Mouse (Mus musculus) cerebellum, postnatal 4 days (tissue): ENCODE results near the gene Fam117b.

ENCODE experiments used
- DNase-seq, 2 experiments: peaks; one replicate each; pipeline ENCODE4 v3.0.0; 2022; ENCODE audit warnings: low spot score in 2 of 2, mixed read lengths in 1 of 2

Fam117b gene

DNA sequence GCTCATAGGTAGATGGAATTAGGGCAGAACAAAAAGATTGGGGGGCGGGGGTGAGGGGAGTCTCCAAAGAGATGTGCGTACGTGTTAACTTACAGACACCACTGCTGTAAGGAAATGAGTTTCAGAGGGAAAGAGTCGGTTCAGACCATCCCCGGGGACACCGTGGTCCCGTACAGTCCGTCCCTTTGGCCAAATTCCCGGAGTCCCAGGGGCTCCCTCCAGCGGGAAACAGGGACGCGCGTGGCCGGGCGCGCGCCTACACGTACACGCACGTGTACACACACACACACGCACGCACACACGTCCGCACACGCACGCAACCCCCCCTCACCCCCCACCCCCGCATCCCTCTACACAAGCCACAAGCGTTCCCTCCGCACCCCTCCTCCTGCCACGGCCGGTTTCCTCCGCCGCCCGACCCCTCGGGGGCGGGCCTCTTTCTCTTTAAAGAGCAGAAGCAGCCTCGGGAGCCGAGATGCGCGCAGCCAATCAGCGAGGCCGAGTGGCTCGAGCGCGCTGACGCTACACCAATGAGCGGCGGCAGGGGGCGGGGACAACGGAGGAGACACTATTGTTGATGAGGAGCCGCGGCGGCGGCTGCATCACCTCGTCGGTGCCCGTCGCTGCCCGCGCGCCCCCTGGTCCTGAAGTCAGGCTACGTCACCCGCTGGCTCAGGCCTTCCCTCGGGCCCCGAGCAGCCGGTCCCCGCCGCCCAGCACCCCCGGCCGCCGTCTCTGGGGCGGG is at the start of gene Fam117b:
Fam117b (plus strand) TSS at position 594 of the 745 bp plus-strand sequence.
- DNase-seq, result peak; percentile 97 to 99

DNA sequence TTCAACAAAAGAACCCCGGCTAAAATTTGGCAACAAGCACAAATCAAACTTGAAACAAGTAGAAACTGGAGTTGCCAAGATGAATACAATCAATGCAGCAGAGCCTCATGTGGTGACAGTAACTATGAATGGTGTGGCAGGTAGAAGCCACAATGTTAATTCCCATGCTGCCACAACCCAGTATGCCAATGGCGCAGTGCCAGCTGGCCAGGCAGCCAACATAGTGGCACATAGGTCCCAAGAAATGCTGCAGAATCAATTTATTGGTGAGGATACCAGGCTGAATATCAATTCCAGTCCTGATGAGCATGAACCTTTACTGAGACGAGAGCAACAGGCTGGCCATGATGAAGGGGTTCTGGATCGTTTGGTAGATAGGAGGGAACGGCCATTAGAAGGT is 44.8 kb upstream of the Fam117b start:
- DNase-seq, result no peak

DNA sequence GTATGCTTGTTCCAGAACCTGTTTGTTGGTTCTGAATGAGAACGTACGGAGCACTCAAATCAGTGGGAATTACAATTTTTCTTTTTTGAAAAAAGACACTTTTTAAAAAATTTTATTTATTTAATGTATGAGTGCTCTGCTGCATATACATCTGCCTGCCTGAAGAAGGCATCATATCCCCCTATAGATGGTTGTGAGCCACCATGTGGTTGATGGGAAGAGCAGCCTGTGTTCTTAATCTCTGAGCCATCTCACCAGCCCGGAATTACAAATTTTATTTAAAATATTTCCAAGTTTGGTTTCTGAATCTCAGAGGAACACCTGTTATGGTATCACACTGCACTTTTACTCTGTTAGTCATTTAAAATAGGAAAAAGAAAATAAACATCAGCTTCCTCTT is 38.8 kb upstream of the Fam117b start:
- no peak for DNase-seq

DNA sequence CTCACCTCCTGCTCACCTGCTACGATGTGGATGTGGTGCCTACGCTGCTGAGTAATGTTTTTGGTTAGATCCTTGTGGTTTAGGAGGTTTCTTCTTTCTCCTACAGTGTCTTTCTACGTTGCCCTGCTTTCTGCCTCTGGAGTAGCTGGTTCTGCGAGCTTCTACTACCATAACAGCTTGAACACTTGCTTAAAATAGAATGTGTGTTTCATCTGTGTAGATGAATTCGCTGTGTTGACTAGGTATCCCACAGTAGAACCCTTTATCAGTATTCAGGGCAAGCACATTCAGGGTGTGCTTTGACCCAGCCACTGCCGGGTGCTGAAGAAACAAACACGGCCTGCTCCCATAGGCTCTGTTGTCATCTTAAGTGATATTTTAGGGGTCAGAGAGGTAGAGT is 34.7 kb upstream of the Fam117b start:
- no peak for DNase-seq

DNA sequence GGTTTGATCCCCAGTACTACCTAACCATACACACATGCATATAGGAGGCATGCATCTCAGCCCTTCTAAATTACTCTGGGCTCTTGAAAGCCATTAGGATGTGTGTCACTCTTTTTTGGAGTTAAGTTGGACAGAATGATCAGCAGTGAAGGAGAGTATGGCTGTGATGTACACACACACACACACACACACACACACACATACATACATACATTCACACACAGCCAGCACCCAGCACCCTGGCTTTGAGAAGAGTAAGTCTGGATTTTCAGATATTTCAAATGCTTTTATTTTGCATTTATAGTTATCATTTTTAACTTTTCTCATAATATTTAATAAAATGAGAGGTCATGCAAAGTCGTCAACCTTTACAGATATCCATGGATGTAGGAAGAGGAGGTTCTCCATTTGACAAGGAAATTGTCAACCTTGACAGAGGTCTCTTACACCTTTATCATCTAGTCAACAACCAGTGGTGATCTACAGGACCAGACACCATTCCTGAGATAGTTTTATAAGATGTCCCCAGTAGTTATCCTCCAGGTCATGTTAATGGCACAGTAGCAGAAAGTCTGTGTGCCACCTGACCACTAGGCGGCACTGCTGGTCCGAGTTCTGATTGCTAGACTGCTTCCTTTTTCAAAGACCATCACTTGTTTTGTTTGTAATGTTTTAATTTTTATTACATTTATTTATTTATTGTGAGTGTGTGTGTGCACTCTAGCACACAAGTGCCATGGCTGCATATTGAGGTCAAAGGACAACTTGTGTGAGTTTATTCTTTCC is 29.3 kb upstream of the Fam117b start:
- DNase-seq, result peak; percentile 64 to 79

DNA sequence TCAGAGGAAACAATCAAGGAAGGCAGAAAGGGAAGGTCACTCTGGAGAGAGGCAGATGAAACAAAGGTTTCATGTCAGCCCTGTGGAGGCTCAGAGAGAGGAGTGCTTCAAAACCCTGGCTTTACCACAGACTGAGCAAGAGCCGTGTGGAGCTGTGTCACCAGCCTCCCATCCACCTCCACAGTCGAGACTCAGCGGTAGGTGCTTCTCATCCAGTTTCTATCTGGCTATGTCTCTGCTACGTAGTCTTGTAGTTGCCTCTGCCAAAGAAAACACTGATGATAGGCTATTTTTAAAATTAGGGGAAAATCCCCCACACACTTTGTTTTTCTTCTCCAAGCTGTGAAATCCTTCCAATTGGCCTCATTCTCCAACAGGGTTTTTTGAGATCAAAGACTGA is 25.9 kb upstream of the Fam117b start:
- no peak for DNase-seq

DNA sequence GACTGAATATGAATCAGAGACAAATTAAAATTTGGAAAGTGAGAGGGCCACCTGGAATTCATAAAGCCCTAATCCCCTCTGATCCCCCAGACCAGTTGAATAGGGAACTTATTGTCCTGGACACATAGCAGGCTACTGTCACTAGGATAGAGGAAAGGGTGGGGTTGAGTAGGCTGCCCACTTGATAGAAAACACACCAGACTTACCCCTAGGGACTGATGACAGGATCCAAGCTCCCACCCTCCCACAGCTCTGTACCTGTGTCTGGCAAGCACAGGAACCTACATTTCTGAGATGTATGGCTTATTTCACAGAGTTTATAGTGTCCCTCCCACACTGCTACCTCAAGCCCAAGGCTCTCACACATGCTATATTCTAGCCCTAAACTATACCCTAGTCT is 24.8 kb upstream of the Fam117b start:
- DNase-seq, result no peak

DNA sequence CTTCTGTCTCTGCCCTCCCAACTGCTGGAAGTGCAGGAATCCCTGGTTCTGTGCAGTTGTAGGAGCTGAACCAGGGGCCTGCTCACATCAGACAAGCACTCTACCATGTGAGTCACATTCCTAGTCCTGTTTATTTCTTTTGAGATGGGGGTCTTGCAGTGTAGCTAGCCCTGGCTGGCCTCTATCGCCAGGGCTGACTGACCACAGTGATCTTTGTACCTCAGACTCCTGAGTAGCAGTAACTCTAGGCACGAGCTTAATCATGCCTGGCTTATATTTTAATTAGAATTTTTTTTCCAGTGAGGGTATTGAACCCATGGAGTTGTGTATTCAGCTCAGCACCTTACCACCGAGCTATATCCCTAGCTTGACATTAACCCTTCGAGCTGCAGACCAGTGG is 21.6 kb upstream of the Fam117b start:
- no peak for DNase-seq

DNA sequence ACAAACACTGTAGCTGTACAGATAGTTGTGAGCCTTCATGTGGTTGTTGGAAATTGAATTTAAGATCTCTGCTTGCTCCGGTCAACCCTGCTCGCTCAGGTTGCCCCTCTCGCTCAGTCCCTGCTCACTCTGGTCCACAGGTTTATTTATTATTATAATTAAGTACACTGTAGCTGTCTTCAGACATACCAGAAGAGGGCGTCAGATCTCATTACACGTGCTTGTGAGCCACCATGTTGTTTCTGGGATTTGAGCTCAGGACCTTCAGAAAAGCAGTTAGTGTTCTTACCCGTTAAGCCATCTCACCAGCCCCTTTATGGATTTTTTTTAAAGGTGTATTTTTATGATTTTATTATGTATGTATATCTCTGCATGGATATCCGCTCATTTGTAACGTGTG is 20.0 kb upstream of the Fam117b start:
- DNase-seq, result no peak

DNA sequence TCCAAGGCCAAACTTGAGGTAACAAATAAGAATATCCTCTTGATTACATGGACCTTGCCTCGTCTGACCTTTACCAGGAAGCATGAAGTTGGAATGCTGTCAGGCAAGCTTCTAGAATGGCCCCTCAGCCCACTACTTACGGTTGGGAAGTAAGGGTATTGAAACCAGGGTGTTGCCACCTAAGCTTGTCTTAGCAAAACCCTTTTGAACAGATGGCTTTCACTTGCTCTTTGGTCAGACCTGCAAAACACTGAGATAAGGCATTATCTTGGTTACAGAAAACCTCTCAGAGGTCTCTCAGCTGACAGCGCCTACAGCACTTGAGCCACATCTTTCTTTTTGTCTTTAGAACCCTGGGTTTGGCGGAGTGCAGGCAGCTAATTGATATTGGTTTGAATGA is 18.8 kb upstream of the Fam117b start:
- DNase-seq, result no peak

DNA sequence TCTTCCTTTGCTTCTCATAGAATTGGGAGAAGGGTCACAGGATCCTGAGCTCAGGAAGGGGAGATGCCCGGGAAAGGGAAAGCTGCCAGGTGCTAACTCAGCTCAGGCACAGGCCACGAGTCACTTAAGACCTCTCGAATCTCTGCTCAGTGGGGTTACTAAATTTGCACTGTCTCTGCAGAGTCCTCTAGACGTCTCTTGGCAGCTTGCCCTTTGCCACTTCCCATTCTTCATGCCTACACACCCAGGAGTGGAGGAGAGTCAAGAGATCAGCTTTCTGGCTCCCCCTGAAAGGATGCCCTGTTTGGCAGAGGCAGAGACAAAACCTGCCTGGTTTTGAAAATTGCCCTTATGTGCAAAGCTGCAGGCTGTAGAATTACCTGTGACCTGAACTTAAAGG is 17.4 kb upstream of the Fam117b start:
- peak in 1 of 2 experiments; percentile 3 for DNase-seq

DNA sequence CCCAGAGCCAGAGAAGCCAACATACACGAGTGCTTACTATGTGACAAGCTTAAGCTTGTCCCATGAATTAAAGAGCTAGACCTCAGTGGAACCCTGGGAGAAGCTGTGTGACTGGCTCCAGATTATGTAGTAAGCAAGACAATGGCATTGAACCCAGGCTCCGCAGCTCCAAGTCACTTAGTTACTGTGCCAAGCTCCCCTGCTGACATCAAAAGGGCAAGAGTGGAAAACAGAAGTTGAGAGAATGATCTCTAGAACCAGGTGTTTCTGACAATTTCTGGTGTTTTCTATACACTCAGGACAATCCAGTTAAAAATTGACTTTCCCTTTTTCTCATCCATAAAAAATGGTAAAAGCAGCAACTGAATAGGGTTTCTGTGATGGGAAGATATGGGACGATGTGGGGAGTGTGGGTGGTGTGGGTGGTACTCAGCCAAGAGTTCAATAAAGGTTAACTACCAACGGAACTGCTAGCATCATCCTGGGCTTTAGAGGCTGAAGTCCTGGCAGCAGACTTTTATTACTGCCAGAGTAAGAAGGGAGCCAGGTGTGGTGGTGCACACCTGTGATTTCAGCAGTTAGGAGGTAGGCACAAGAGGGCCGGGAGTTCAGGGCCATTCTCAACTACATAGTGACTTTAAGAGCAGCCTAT is 15.5 kb upstream of the Fam117b start:
- DNase-seq, result no peak

DNA sequence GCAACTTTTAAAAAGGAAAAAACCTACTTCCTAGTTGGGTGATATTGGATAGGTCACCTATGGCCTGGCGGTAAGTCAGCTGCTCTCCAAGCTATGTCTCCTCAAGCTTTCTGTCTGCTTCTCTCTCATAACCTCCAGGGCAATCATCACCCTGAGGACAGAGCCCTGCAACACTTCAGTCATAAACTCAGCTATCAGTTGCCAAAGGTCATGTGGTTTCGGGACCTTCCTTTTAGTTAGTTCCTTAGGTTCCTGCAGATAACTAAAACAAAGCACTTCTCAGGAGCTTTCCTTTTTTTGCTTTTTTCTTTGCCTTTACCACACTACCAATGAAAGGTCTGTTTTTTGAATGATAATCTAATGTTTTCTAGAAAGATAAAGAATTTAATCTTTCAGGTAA is 13.1 kb upstream of the Fam117b start:
- no peak for DNase-seq

DNA sequence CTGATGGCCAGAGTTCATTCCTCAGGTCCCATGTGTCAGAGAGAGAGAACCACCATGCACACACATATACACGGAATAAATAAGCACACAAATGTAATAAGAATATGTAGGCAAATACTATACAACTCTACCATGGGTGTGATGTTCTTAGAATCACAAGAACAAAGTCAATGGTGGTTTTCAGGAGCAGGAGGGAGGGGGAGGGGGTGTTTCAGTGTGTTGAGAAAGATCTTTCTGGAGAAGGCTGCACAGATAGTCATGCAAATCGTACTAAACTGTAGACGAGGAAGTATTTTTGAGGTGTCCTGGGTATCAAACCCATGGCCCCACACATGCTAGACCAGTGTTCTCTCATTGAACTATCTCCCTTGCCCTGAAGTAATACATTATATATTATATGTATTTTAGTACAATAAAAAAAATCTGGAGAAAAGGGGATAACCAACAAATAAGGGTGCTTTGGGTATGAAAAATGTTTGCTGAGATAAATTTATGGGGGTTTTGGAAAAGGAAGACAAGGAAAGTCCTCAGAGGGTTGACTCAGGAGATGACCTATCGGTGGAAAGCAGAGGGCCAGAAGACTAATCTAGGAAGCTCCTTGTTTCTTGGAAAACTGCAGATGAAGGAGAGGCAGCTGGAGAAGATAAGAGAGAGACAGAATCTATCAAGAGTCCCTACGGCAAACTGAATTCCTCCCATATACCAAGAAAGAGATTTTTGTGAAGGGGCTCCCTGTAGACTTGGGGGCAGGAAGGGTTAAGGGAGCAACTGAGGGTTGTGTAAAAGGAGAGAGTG is 11.5 kb upstream of the Fam117b start:
- no peak for DNase-seq

DNA sequence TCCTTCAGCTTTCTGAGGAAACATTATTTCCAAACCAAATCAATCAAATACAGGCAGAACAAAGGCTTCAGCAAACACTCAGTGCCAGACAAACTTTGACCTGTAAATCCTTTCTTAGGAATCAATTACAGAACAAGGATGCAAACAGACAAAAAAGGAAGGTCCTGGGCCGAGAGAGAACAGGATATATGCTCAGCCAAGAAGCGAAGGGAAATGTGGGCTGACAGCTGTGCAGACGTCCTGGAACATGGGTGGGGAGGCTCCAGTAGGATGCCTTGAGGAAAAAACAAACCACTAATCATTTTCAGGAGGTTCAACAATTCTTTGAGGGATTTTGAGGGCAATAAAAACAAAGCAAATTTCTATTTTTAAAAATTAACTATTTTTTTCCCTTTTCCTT is 10.2 kb upstream of the Fam117b start:
- no peak for DNase-seq

DNA sequence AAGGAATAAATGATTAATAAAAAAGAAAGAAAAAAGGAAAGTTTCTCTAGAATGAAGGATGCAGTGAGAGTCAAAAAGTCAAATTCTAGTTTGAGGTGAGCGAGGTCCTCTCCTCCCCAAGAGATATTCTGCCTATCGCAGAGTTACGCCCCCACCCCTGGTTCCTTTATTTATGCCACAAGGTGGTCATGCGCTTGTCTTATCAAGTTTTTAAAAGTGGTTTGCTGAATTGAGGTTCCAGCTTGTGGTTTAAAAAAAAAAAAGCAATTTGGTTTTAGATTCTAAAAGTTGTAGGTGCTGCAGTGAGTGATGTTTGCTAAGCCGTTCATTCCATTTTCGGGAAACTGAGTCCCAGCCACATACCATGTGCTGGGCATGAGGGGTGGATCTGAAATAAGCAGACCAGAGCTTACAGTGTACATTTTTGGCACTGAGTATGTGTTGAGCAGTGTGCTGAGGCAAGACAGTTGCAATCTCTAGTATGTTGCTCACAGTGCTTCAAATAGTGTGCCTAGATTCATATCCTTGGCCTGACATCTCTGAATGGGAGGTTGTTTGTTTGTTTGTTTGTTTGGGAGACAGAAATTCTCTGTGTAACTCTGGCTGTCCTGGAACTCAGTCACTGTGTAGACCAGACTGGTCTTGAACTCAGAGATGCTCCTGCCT is 8.0 kb upstream of the Fam117b start:
- DNase-seq, result no peak

DNA sequence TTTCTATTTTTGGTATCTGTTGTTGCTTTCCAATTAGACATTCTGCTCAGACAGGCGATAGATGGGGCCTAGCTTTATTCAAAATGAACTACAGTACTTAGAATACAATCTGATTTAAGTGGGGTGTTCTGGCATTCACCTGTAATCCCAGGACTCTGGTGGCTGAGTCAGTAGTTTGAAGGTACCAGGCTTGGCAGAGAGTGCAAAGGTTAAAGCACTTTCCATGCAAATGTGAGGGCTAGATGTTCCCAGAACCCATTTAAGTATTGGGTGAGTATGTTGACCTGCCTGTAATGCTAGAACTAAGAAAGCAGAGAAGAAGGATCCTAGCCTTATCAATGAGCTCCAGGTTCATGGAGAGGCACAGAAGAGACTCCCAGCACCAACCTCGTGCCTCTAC is 6.9 kb upstream of the Fam117b start:
- DNase-seq, result no peak

DNA sequence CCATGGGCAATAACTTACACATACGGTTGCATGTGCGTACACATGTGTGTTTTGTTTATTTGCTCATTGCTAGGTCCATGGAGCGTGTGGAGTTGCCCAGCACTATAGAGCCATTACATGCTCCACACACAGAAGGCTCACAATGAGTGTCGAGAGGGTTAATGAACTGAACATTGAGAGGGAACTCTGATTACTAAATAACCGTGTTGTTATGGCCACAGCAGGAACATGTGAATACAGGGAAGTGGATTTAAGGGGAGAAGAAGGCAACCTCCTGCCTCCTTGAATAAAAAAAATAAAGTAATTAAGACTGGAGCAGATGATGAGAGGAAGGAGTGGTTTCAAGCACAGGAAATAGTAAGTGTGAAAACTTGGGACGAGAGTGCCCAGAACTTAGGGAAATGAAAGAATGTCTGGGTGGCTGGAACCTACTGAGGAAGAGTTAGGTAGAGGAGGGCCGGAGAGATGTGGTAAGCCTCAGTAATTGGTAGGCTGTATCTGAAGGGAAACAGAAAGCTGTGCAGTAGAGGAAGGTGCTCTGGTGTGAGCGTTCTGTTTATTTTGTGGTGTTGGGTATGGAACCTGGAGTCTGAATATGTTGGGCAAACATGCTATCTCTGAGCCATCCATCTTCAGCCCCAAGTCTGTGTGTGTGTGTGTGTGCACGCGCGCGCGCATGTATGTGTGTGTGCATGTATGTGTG is 5.8 kb upstream of the Fam117b start:
- no peak for DNase-seq

DNA sequence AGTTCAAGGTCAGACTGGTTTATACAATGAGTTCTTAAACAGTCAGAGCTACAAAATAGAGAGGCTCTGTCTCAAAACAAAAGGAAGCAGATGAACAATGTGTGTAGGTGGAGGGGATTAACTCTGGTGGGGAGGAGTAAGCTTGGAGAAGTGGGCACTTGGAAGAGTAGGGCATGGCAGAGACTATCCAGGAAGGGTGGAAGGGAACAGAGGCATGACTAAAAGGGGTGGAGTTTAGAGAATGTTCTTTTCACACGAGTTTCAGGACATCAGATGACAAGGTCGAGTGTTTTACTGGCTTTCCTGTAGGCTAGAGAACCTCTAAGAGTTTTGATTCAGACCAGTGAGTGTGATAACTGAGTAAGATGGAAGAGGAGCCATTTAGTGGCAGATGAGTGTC is 5.1 kb upstream of the Fam117b start:
- no peak for DNase-seq

DNA sequence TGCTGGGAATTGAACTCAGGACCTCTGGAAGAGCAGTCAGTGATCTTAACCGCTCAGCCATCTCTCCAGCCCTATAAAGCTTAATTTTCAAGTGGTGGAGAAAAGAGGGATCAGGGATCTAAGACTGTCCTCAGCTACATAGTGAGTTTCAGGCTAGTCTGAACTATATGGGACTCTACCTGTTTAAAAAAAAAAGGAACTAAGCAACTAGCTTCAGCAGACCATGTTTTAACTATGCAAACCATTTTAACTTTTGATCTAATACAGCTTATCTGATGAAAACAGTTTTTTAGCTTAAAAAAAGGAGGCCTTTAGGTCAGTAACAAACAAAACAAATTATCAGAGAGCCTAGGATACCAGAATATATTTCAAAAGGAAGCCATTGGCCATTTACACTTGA is 1.9 kb upstream of the Fam117b start:
- DNase-seq, result no peak
